Mouse (Mus musculus): ENCODE measurements around the gene Gm49630.
"Not testable (repeated sequence)": the region's sequence is repeated elsewhere in the genome, so short reads cannot be mapped to it uniquely, and the experiment has no call there.

GRCm38 (mm10) chr17:7369401-7369800 lies 2.4 kb downstream of the Gm49630 start:
- not testable (repeated sequence) for TF ChIP-seq POLR2A (IDR thresholded peaks at IDR 0.05; ENCODE audit: low read depth, low read length); CTCF (conservative IDR thresholded peaks at IDR 0.05; ENCODE audit: insufficient read depth, insufficient read length, low read depth, low read length)
